Mouse (Mus musculus) frontal cortex, postnatal 25 days (tissue): Measurements from ENCODE around the gene Snn.

Source experiments
- DNase-seq, 2 experiments: peaks; one replicate each; pipeline ENCODE4 v3.0.0; 2022; ENCODE audit warnings: low spot score in 2 of 2

Snn gene

GRCm38 (mm10) chr16:11047130-11047529, 13.6 kb upstream of the Snn start:
- no peak for DNase-seq

DNA sequence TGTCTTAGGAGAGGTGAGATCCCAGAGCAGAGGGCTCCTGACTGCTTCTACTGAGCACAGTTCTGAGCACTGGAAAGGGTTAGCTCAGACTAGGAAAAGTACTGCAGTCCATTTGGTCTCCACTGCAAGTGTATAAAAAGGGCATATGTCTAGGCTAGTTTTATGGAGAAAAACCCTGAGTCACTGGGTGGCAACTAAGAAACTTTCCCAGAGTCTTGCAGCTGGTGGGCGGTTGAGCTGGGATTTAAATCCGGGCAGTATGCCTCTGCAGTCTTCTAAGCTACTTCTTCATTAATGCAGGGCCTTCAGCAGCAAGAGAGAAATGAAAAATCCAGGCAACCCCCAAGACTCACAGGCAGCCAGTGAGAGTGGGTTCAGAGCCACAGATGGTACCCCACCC, 10.5 kb upstream of the Snn start:
- no peak for DNase-seq

GRCm38 (mm10) chr16:11051134-11051533, 9.6 kb upstream of the Snn start:
- no peak for DNase-seq

GRCm38 (mm10) chr16:11054409-11054808, 6.3 kb upstream of the Snn start:
- DNase-seq: no peak

- no peak for DNase-seq
These were observed 5.9 kb upstream of the Snn start for GRCm38 (mm10) chr16:11054871-11055270.

DNA sequence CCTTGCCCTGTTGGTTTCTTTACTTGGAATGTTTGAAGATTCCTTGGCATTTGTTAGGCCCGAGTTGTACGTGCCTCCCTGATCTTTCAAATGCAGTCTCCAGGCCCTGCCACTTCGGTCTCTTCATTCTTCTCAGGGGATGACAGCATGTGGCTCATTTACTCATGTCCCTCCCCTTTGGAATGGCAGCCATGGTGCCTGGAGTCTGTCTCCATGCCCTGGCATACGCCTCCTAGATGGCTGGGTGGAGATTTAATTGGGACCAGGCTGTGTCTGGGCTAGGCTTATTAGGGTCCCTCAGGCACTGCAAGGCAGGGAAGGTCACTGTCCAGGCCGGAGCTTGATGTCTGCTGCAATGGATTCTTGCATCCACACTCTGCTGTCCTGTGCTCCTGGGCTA, 4.8 kb upstream of the Snn start:
- no peak for DNase-seq

DNA sequence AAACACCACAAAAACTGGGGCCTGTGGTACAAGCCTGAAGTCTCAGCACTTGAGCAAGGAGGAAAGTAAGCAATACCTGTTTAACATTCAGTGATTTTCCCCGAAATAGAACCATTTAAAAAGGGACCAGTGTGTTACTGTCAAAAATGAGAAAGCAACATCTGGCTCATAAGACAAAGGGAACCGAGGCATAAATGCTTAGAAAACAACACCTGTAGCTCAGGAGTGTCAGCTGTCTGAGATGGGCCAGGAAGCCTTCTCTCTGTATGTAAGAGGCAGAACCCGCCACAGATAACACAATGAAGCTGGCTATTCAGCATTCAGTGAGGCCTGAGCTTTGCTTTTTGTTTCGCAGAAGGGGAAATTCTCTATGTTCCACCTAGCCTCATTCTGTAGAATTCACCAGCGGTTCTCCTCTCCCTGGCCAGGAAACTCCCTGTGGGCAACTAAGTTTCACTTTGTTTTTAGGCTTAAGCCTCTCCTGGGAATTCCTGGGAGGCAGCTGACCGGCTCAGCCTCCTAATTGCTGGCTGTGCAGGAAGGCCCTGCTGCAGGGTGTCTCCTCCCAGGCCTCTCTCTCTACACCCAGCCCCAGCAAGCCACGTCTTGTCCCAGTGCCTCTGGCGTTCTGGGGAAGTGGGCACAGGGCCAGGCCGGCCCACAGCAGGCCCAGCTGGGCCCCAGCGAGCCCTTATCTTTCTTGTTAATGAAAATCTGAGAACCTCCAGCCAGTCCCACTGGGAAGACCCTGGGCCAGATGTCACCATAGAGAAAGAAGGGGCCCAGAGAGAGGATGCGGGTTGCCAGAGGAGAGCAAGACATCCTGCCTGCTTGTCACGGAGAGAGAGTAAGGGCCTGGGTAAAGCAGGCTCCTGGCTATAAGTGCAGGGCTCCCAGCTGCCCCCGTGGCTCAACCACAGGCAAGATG, 2.3 kb downstream of the Snn start:
- DNase-seq: no peak

- no peak for DNase-seq
These were observed 3.6 kb downstream of the Snn start for GRCm38 (mm10) chr16:11064341-11064740.

DNA sequence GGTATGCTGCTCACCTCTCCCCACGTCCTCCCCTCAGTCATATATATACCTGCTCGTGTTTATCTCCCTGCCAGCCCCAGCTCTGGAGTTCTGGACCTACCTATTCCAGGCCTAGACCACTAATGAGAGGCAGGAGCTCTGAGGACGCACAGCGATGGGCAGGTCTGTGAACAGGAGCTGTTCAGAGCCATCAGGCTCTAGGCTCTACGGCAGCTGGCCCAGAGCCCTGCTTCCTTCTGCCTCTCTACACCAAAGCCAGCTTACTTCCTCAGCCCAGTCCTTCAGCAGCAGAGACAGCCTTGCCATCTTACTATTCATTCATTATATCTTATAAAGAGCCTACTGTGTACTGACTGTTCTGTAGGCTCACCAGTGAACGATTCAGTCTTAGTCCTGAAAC, 4.0 kb downstream of the Snn start:
- no peak for DNase-seq

DNA sequence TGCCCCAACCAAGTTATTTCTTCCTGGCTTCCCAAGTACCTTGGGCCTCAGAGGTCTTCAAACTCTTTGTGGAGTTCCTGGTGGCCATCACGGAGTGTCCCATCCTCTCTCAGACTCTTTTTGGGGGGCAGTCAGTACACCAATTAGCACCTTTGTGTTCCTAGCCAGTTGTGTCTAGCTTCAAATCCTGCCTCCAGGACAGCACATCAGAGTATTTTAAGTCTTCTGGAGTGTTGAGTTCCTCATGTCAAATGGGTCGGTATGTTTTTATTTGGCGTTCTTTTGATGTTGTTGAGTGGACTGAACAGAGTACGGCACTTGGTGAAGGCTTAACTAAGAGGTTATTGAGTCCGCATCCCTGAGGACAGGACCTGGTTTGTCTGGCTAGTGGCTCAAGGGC, 4.7 kb downstream of the Snn start:
- no peak for DNase-seq

- DNase-seq: peak; percentile 89 to 93
These were observed 5.5 kb downstream of the Snn start, which contains the start of gene Litaf for GRCm38 (mm10) chr16:11066029-11066832. TSS of gene Litaf (minus strand) at chr16:11066157.

- peak in 1 of 2 experiments; percentile 49 for DNase-seq
These were observed 6.1 kb downstream of the Snn start for GRCm38 (mm10) chr16:11066833-11067191.

DNA sequence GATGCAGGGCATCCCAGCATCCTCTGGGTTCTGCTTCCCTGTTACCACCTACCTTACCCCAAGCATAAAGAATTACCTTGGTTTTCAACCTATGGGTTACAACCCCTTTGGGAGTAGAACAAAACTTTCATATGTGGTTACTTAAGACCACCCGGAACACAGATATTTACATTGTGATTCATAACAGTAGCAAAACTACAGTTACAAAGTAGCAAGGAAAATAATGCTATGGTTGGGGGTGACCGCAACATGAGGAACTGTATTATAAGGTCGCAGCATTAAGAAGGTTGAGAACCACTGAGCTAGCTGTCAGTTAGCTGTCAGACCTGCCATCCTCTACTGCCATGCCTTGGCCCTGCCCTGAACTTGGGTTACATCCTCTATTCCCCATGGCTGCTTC, 7.9 kb downstream of the Snn start:
- DNase-seq: no peak

- DNase-seq: no peak
These were observed 8.5 kb downstream of the Snn start for GRCm38 (mm10) chr16:11069271-11069670.

DNA sequence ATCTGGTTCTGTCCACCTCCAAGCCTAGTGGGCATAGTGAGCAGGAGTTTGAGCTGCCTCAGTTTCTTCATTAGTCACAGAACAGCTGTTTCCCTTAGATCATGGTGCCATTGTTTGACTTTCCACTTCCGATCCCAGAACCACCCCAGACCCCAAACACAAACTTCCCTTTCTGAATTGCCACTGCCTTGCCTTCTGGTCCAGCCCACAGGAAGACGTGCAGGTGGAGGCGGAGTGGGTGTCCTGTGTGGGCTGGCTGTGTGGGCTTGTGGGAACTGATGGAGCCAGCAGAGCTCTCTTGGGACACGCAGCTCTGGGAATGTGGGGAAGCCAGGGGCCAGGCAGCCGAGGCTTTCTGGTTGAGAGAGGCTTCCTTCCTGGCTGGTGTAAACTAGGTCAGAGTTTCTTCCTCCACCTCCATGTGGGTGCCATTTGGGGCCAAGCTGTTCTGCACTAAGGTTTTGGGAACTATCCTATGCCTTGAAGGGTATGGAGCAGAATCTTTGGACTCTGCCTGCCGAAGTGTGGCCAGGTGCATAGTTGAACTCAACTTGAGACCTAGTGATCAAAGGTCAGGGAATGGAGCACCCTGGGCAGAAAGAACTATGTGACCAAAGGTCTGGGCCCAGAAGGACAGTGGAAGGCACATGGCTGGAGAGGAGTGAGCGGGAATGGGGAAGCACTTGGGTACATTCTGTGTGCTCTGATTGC, 9.1 kb downstream of the Snn start:
- DNase-seq: no peak

DNA sequence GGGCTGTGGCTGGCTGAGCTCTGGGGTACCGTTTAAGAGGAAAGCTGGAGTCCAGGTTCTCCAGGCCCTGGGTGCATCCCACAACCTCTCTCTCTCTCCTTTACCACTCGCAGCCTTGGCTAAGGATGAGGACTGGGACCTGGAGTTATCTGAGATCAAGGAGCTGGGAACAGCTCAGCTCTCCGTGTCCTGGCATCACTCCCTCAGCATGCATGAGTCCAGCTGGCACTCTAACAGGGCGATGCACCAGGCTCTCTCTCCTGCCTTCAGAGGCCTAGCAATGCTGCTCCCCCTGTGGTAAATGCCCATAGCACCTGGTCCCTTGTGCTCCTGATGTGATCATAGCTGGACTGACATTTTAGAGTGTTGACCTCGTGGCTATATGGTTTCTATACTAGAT, 10.4 kb downstream of the Snn start:
- no peak for DNase-seq

DNA sequence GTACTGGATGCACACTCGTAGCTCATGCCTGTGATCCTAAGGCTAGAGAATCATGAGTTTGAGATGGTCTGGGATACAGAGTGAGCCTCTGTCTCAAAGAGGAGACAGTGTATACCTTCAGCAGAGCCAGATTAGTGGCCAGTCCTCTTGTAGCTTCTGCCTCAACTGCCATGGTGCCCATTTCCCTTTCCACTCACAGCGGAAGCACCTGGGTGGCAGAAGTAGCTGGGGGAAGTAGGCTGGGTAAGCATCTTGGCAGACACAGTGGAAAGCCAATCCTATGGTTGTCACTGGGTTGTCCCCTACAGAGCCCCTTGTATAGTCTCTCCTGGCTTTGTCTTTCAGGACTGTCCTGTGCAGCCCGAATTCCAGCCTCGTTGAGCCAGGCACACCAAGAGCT, 11.1 kb downstream of the Snn start:
- DNase-seq: no peak

GRCm38 (mm10) chr16:11072454-11072853, 11.7 kb downstream of the Snn start:
- DNase-seq: no peak

GRCm38 (mm10) chr16:11073060-11073459, 12.3 kb downstream of the Snn start:
- no peak for DNase-seq

GRCm38 (mm10) chr16:11077601-11078201, 17.0 kb downstream of the Snn start:
- DNase-seq: no peak

GRCm38 (mm10) chr16:11078216-11078869, 17.6 kb downstream of the Snn start:
- DNase-seq: no peak
